Mouse (Mus musculus) bone marrow, adult 2 months (tissue): ENCODE measurements around the gene Pcnx2.

ENCODE experiments used
- CTCF ChIP-seq: fragments of 200-500 bp; IDR thresholded peaks from 2 replicates; pipeline ENCODE4 v1.5.1; 2011; ENCODE audit warnings: low read length, control low read depth; ENCODE audit not compliant: control insufficient read depth, insufficient read depth
- POLR2A ChIP-seq: fragments of 200-500 bp; IDR thresholded peaks from 2 replicates; pipeline ENCODE4 v1.6.1; 2011; ENCODE audit warnings: low read depth, mild to moderate bottlenecking, control low read depth, low read length, borderline replicate concordance; ENCODE audit not compliant: control insufficient read depth

- TF ChIP-seq POLR2A (no peak), CTCF (no peak)
Measured at GRCm38 (mm10) chr8:125822065-125822464, 76.1 kb downstream of the Pcnx2 start.
